Mouse (Mus musculus): ENCODE data around the gene Tango6. TPM values are rescaled to one million over a fixed set of nuclear protein-coding genes. Genes with fewer than 3 reads are reported as not detected.
"Not testable (repeated sequence)": the region's sequence is repeated elsewhere in the genome, so short reads cannot be mapped to it uniquely, and the experiment has no call there.

Gene Tango6
- polyA plus RNA-seq, 1 experiment, result not detected

GRCm38 (mm10) chr8:106774567-106775320 is 91.9 kb downstream of the Tango6 start:
- Histone ChIP-seq H3K4me3 (ENCODE audit: insufficient read depth, low read depth, low read length) (no peak overlapping the region), H3K4me1 (ENCODE audit: control insufficient read depth, insufficient read depth, low read length) (no peaks in the 10 kb centered on the region), H3K27ac (ENCODE audit: insufficient read depth, low read depth, low read length) (no peak overlapping the region)
- WGBS, result 36% methylated on average over 8 of the region's 8 CpGs
- TF ChIP-seq CTCF (IDR thresholded peaks at IDR 0.05; ENCODE audit: insufficient read depth, low read depth, low read length) (no peak), POLR2A (IDR thresholded peaks at IDR 0.05; ENCODE audit: insufficient read depth, low read depth, low read length) (no peak)

- Histone ChIP-seq H3K4me1 (ENCODE audit: control insufficient read depth, insufficient read depth, low read length) (no peaks in the 10 kb centered on the region), H3K27ac (ENCODE audit: insufficient read depth, low read depth, low read length) (no peak overlapping the region), H3K4me3 (ENCODE audit: insufficient read depth, low read depth, low read length) (no peak overlapping the region)
- TF ChIP-seq POLR2A (IDR thresholded peaks at IDR 0.05; ENCODE audit: insufficient read depth, low read depth, low read length) (no peak), CTCF (IDR thresholded peaks at IDR 0.05; ENCODE audit: insufficient read depth, low read depth, low read length) (no peak)
- 61% methylated on average over 4 of the region's 4 CpGs for WGBS
Measured at GRCm38 (mm10) chr8:106789623-106790022, 106.8 kb downstream of the Tango6 start.

- H3K27ac ChIP-seq (ENCODE audit: insufficient read depth, low read depth, low read length), result no peak overlapping the region
- H3K4me1 ChIP-seq (ENCODE audit: control insufficient read depth, insufficient read depth, low read length), result no peaks in the 10 kb centered on the region
- no peak for TF ChIP-seq CTCF (IDR thresholded peaks at IDR 0.05; ENCODE audit: insufficient read depth, low read depth, low read length)
- TF ChIP-seq POLR2A (IDR thresholded peaks at IDR 0.05; ENCODE audit: insufficient read depth, low read depth, low read length), result no peak
- no peak overlapping the region for H3K4me3 ChIP-seq (ENCODE audit: insufficient read depth, low read depth, low read length)
- 91% methylated on average over 2 of the region's 2 CpGs for WGBS
Measured at GRCm38 (mm10) chr8:106794820-106795219, 112.0 kb downstream of the Tango6 start.

- no peak for TF ChIP-seq POLR2A (IDR thresholded peaks at IDR 0.05; ENCODE audit: insufficient read depth, low read depth, low read length)
- TF ChIP-seq CTCF (IDR thresholded peaks at IDR 0.05; ENCODE audit: insufficient read depth, low read depth, low read length), result no peak
- Histone ChIP-seq H3K27ac (ENCODE audit: insufficient read depth, low read depth, low read length) (no peak overlapping the region), H3K4me1 (ENCODE audit: control insufficient read depth, insufficient read depth, low read length) (no peaks in the 10 kb centered on the region), H3K4me3 (ENCODE audit: insufficient read depth, low read depth, low read length) (no peak overlapping the region)
- 55% methylated on average over 1 of the region's 1 CpGs for WGBS
Measured at GRCm38 (mm10) chr8:106799821-106800220, 117.0 kb downstream of the Tango6 start.

GRCm38 (mm10) chr8:106801261-106801660 is 118.4 kb downstream of the Tango6 start:
- Histone ChIP-seq H3K4me1 (ENCODE audit: control insufficient read depth, insufficient read depth, low read length) (no peaks in the 10 kb centered on the region), H3K27ac (ENCODE audit: insufficient read depth, low read depth, low read length) (no peak overlapping the region), H3K4me3 (ENCODE audit: insufficient read depth, low read depth, low read length) (no peak overlapping the region)
- TF ChIP-seq CTCF (IDR thresholded peaks at IDR 0.05; ENCODE audit: insufficient read depth, low read depth, low read length) (no peak), POLR2A (IDR thresholded peaks at IDR 0.05; ENCODE audit: insufficient read depth, low read depth, low read length) (no peak)
- 92% methylated on average over 11 of the region's 11 CpGs for WGBS

- not testable (repeated sequence) for H3K27ac ChIP-seq (ENCODE audit: insufficient read depth, low read depth, low read length); H3K4me1 ChIP-seq (ENCODE audit: control insufficient read depth, insufficient read depth, low read length); H3K4me3 ChIP-seq (ENCODE audit: insufficient read depth, low read depth, low read length)
- WGBS, result 91% methylated on average over 12 of the region's 12 CpGs
Measured at GRCm38 (mm10) chr8:106802384-106803137, 119.7 kb downstream of the Tango6 start.

- TF ChIP-seq CTCF (IDR thresholded peaks at IDR 0.05; ENCODE audit: insufficient read depth, low read depth, low read length) (no peak), POLR2A (IDR thresholded peaks at IDR 0.05; ENCODE audit: insufficient read depth, low read depth, low read length) (no peak)
- 97% methylated on average over 3 of the region's 3 CpGs for WGBS
- Histone ChIP-seq H3K4me3 (ENCODE audit: insufficient read depth, low read depth, low read length) (no peak overlapping the region), H3K27ac (ENCODE audit: insufficient read depth, low read depth, low read length) (no peak overlapping the region), H3K4me1 (ENCODE audit: control insufficient read depth, insufficient read depth, low read length) (peaks cover 4% of the 10 kb centered on the region; the same call in 1 of the 2 replicates)
Measured at GRCm38 (mm10) chr8:106805859-106806258, 123.0 kb downstream of the Tango6 start.

GRCm38 (mm10) chr8:106807461-106807860 is 124.6 kb downstream of the Tango6 start:
- H3K4me3 ChIP-seq (ENCODE audit: insufficient read depth, low read depth, low read length), result no peak overlapping the region
- H3K4me1 ChIP-seq (ENCODE audit: control insufficient read depth, insufficient read depth, low read length), result peaks cover 4% of the 10 kb centered on the region; the same call in 1 of the 2 replicates
- 95% methylated on average over 4 of the region's 4 CpGs for WGBS
- TF ChIP-seq CTCF (IDR thresholded peaks at IDR 0.05; ENCODE audit: insufficient read depth, low read depth, low read length) (no peak), POLR2A (IDR thresholded peaks at IDR 0.05; ENCODE audit: insufficient read depth, low read depth, low read length) (no peak)
- H3K27ac ChIP-seq (ENCODE audit: insufficient read depth, low read depth, low read length), result no peak overlapping the region

- WGBS, result 75% methylated on average over 9 of the region's 9 CpGs
- H3K4me3 ChIP-seq (ENCODE audit: insufficient read depth, low read depth, low read length), result no peak overlapping the region
- no peak for TF ChIP-seq POLR2A (IDR thresholded peaks at IDR 0.05; ENCODE audit: insufficient read depth, low read depth, low read length)
- no peak for TF ChIP-seq CTCF (IDR thresholded peaks at IDR 0.05; ENCODE audit: insufficient read depth, low read depth, low read length)
- H3K27ac ChIP-seq (ENCODE audit: insufficient read depth, low read depth, low read length), result no peak overlapping the region
- peaks cover 4% of the 10 kb centered on the region; the same call in 1 of the 2 replicates for H3K4me1 ChIP-seq (ENCODE audit: control insufficient read depth, insufficient read depth, low read length)
Measured at GRCm38 (mm10) chr8:106809726-106810125, 126.9 kb downstream of the Tango6 start.

Data from olfactory bulb, adult 2 months (tissue).